Mouse (Mus musculus) intestine, postnatal 0 days (tissue): Measurements from ENCODE around the gene Rnf8. TPM values are rescaled to one million over a fixed set of nuclear protein-coding genes. Genes with fewer than 3 reads are reported as not detected.

Experiments
- ATAC-seq: fragments of 200-750 bp; cut with Nextera tagmentation; 2 replicates; pipeline ENCODE4 v1.8.0; 2017; ENCODE audit warnings: mild to moderate bottlenecking, moderate TSS enrichment, moderate library complexity
- H3K27ac ChIP-seq: fragments of 300-500 bp; sonication (generic); 2 replicates; pipeline ENCODE4 v1.5.1; 2014; ENCODE audit warnings: mild to moderate bottlenecking, low read depth, low read length, moderate library complexity
- H3K27me3 ChIP-seq: fragments of 300-500 bp; sonication (generic); replicated peaks from 2 replicates; pipeline ENCODE4 v1.6.1; 2014; ENCODE audit warnings: low read length, mixed read lengths; ENCODE audit not compliant: control insufficient read depth, insufficient read depth
- H3K36me3 ChIP-seq: fragments of 300-500 bp; sonication (generic); 2 replicates; pipeline ENCODE4 v1.6.1; 2014; ENCODE audit warnings: mild to moderate bottlenecking, moderate library complexity; ENCODE audit not compliant: control insufficient read depth, insufficient read depth
- H3K4me1 ChIP-seq: fragments of 300-500 bp; sonication (generic); replicated peaks from 2 replicates; pipeline ENCODE4 v1.6.1; 2014; ENCODE audit warnings: antibody characterized with exemption, low read length, mixed read lengths; ENCODE audit not compliant: control insufficient read depth, insufficient read depth
- H3K4me2 ChIP-seq: fragments of 300-500 bp; sonication (generic); replicated peaks from 2 replicates; pipeline ENCODE4 v1.6.1; 2014; ENCODE audit warnings: low read depth, mild to moderate bottlenecking, moderate library complexity
- H3K4me3 ChIP-seq: fragments of 300-500 bp; sonication (generic); 2 replicates; pipeline ENCODE4 v1.5.1; 2014; ENCODE audit warnings: low read depth, low read length
- H3K9ac ChIP-seq: fragments of 300-500 bp; sonication (generic); 2 replicates; pipeline ENCODE4 v1.6.1; 2014; ENCODE audit warnings: mild to moderate bottlenecking, low read depth, low read length
- H3K9me3 ChIP-seq: fragments of 300-500 bp; sonication (generic); 2 replicates; pipeline ENCODE4 v1.6.1; 2016; ENCODE audit warnings: mixed run types; ENCODE audit not compliant: control insufficient read depth
- CTCF ChIP-seq: sonication (generic); IDR thresholded peaks from 2 replicates; pipeline ENCODE4 v1.5.1; 2016; ENCODE audit warnings: low read depth, mild to moderate bottlenecking, control low read depth, antibody characterized with exemption, moderate library complexity
- WGBS: fragments of 180-500 bp; shearing (Covaris S2); extraction: QIAGEN DNeasy Blood & Tissue Kit; methylation state at CpG from one replicate; pipeline ENCODE4 v1.1.7; 2014; 5-methylcytosine and 5-hydroxymethylcytosine counted together
- polyA plus RNA-seq: library from polyadenylated mRNA; unstranded; fragments of >200 nt; fragmentation: Nextera tagmentation; extraction: Ambion mirVana; gene quantifications from 2 replicates; pipeline ENCODE4 v1.2.1, GENCODE M21; 2015

Gene Rnf8
- polyA plus RNA-seq, 1 experiment from 2014 or later, result 26.7 TPM

- no peaks in the 10 kb centered on the region for H3K27me3 ChIP-seq
- no peak for ATAC-seq
- peaks cover 5% of the 10 kb centered on the region; the same call in 1 of the 2 replicates for H3K36me3 ChIP-seq
- no peak overlapping the region for H3K9ac ChIP-seq
- H3K4me1 ChIP-seq, result no peaks in the 10 kb centered on the region
- no peak overlapping the region for H3K27ac ChIP-seq
- H3K4me2 ChIP-seq, result no peak overlapping the region
- no peak overlapping the region for H3K4me3 ChIP-seq
- H3K9me3 ChIP-seq, result no peaks in the 10 kb centered on the region
- WGBS, result 82% methylated on average over 2 of the region's 2 CpGs
- no peak for TF ChIP-seq CTCF
Observed at GRCm38 (mm10) chr17:29658249-29658648, 43.7 kb downstream of the Rnf8 start.

GRCm38 (mm10) chr17:29660076-29660761 is 45.6 kb downstream of the Rnf8 start, which contains the start of gene Cmtr1:
Cmtr1 (plus strand) TSS chr17:29660595.
- ATAC-seq, result peak; percentile 97
- peaks cover 15% of the 10 kb centered on the region for H3K36me3 ChIP-seq
- TF ChIP-seq CTCF, result no peak
- H3K4me1 ChIP-seq, result no peaks in the 10 kb centered on the region
- no peaks in the 10 kb centered on the region for H3K9me3 ChIP-seq
- H3K27ac ChIP-seq, result peak within 1 kb of the TSS; percentile 96
- no peaks in the 10 kb centered on the region for H3K27me3 ChIP-seq
- H3K4me2 ChIP-seq, result peak within 1 kb of the TSS; percentile 79
- peak within 1 kb of the TSS; percentile 95 for H3K9ac ChIP-seq
- under 1% methylated on average over 33 of the region's 41 CpGs for WGBS
- peak within 1 kb of the TSS; percentile 96 for H3K4me3 ChIP-seq

GRCm38 (mm10) chr17:29660762-29661391 is 46.3 kb downstream of the Rnf8 start:
- peaks cover 16% of the 10 kb centered on the region for H3K36me3 ChIP-seq
- no peak for ATAC-seq
- no peaks in the 10 kb centered on the region for H3K27me3 ChIP-seq
- TF ChIP-seq CTCF, result peak; percentile 31; the same call in 1 of the 2 replicates
- no peaks in the 10 kb centered on the region for H3K9me3 ChIP-seq
- H3K27ac ChIP-seq, result peak overlapping the region; percentile 96
- peak overlapping the region; percentile 95 for H3K9ac ChIP-seq
- H3K4me1 ChIP-seq, result no peaks in the 10 kb centered on the region
- 1% methylated on average over 41 of the region's 41 CpGs for WGBS
- H3K4me2 ChIP-seq, result peak overlapping the region; percentile 79
- peak overlapping the region; percentile 96 for H3K4me3 ChIP-seq

- Histone ChIP-seq H3K9me3 (no peaks in the 10 kb centered on the region), H3K9ac (no peak overlapping the region), H3K4me2 (no peak overlapping the region), H3K36me3 (peaks cover 28% of the 10 kb centered on the region), H3K27me3 (no peaks in the 10 kb centered on the region), H3K4me3 (no peak overlapping the region), H3K4me1 (no peaks in the 10 kb centered on the region), H3K27ac (no peak overlapping the region)
- no peak for ATAC-seq
- WGBS, result 84% methylated on average over 6 of the region's 6 CpGs
- TF ChIP-seq CTCF, result no peak
Observed at GRCm38 (mm10) chr17:29662145-29662544, 47.6 kb downstream of the Rnf8 start.

GRCm38 (mm10) chr17:29668051-29668986 is 53.7 kb downstream of the Rnf8 start:
- no peak for TF ChIP-seq CTCF
- Histone ChIP-seq H3K27ac (no peak overlapping the region), H3K36me3 (peaks cover 56% of the 10 kb centered on the region), H3K9me3 (no peaks in the 10 kb centered on the region), H3K4me3 (no peak overlapping the region), H3K4me2 (no peak overlapping the region), H3K27me3 (no peaks in the 10 kb centered on the region), H3K4me1 (no peaks in the 10 kb centered on the region), H3K9ac (no peak overlapping the region)
- ATAC-seq, result no peak
- 73% methylated on average over 10 of the region's 10 CpGs for WGBS

GRCm38 (mm10) chr17:29669030-29669429 is 54.4 kb downstream of the Rnf8 start:
- no peak for ATAC-seq
- H3K4me1 ChIP-seq, result no peaks in the 10 kb centered on the region
- no peak for TF ChIP-seq CTCF
- H3K9me3 ChIP-seq, result no peaks in the 10 kb centered on the region
- no peak overlapping the region for H3K27ac ChIP-seq
- no peak overlapping the region for H3K9ac ChIP-seq
- H3K4me3 ChIP-seq, result no peak overlapping the region
- 89% methylated on average over 4 of the region's 4 CpGs for WGBS
- H3K36me3 ChIP-seq, result peaks cover 58% of the 10 kb centered on the region
- no peaks in the 10 kb centered on the region for H3K27me3 ChIP-seq
- no peak overlapping the region for H3K4me2 ChIP-seq
